Mouse (Mus musculus): Measurements from ENCODE around the gene Fam189a1. TPM values are rescaled to one million over a fixed set of nuclear protein-coding genes. Genes with fewer than 3 reads are reported as not detected.

Fam189a1 gene
- total and polyA plus RNA-seq, 3 experiments: 0.10 TPM; not detected in 2

DNA sequence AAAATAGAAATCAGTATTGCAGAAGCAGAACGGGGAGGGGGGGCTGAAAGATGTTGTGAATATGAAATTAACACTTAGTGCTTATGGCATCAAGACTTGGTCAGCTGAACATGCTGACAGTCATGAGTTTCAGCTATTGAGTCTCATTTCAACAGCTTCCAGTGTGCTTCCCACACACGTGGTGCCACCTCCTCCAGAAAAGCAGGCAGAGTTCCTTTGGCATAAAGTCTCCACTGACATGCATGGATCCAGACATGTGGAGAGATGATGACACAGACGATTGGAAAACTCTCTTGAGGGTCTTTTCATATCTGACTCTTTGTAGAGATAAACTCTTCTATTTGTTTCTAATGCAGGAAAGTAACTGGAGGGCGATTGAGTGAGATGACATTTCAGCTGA, 14.4 kb upstream of the Fam189a1 start:
- Histone ChIP-seq H3K9ac (ENCODE audit: insufficient read depth, low read depth) (no peak overlapping the region), H3K9me3 (replicated peaks; ENCODE audit: low read length) (peaks cover 8% of the 10 kb centered on the region), H3K36me3 (replicated peaks in 1 of 2; ENCODE audit: control insufficient read depth in 1 of 2, insufficient read depth in 1 of 2, low read length in 1 of 2) (no peaks in the 10 kb centered on the region), H3K4me3 (replicated peaks in 1 of 3; ENCODE audit: low read depth in 2 of 3, low read length in 2 of 3, poor library complexity in 1 of 3) (no peak overlapping the region), H3K27ac (ENCODE audit: insufficient read depth, low read depth) (no peak overlapping the region), H3K79me2 (replicated peaks; ENCODE audit: control insufficient read depth, extremely low read depth, insufficient read depth, poor library complexity, severe bottlenecking) (no peaks in the 10 kb centered on the region), H3K4me1 (ENCODE audit: control insufficient read depth in 1 of 2, insufficient read depth in 2 of 2) (no peaks in the 10 kb centered on the region), H3K4me2 (ENCODE audit: insufficient read depth, low read depth, poor library complexity, severe bottlenecking) (no peak overlapping the region), H3K27me3 (replicated peaks) (no peaks in the 10 kb centered on the region)
- dilution Hi-C loops (cut with MboI; ENCODE audit: extremely low pct_ligation_motif_present, extremely low pct_unique_long_range_greater_than_20kb, low sequenced_read_pairs) (no loop called here), in situ Hi-C loops (cut with MboI; ENCODE audit: low pct_ligation_motif_present, low pct_unique_long_range_greater_than_20kb, low sequenced_read_pairs) (no loop called here)
- no peak for DNase-seq (ENCODE audit: extremely low read depth)
- no peak for TF ChIP-seq CHD1 (IDR thresholded peaks at IDR 0.05; ENCODE audit: low read depth, low read length)

DNA sequence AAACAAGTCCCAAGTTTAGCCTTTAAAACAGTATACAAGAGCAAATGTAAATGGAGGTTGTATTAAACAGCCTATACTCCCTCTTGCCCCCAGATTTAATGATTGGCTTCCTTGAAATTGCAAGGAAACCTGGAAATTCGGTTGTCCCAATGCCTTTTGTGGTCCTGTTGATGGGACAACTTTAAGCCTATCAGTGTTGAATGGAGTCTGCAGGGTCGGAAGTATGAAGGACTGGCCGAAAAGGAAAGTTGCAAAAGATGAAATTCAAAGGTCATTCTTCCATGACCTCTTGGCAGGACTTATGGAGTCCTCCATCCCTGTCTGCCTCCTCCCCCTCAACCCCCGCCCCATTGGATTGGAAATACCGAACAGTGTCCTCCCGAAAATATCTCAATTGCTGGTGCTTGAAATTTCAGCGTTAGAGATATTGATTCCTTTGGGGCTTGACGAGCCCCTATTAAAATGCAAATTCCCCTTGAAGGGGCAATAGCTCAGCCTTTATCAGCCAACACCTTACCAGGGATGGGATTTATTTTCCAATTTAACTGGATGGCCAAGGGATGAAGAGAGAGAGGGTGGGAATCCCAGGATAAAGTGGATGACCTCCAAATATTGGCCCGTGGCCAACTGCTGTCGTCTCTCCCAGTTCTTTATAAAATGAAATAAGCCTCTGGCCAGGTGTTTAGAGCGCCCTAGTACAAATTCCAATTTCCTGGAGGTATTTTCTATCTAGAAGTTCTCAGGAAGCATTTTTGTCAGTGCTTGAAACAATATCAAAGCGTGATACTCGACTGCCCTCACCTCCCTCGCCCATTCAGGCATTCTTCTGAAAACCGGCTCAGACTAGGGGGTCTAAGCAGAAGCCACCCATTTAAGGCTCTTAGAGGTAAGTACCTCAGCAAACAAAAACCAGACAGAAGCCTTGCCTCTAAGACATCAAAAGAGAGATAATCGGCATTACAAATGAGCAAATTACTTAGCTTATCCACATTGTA, 958 bp upstream of the Fam189a1 start:
- in situ Hi-C loops (cut with MboI; ENCODE audit: low pct_ligation_motif_present, low pct_unique_long_range_greater_than_20kb, low sequenced_read_pairs): no loop called here
- H3K79me2 ChIP-seq (replicated peaks; ENCODE audit: control insufficient read depth, extremely low read depth, insufficient read depth, poor library complexity, severe bottlenecking): no peaks in the 10 kb centered on the region
- no peak overlapping the region for H3K9ac ChIP-seq (ENCODE audit: insufficient read depth, low read depth)
- H3K4me3 ChIP-seq (replicated peaks in 1 of 3; ENCODE audit: low read depth in 2 of 3, low read length in 2 of 3, poor library complexity in 1 of 3): no peak overlapping the region
- dilution Hi-C loops (cut with MboI; ENCODE audit: extremely low pct_ligation_motif_present, extremely low pct_unique_long_range_greater_than_20kb, low sequenced_read_pairs): no loop called here
- no peak for DNase-seq (ENCODE audit: extremely low read depth)
- no peaks in the 10 kb centered on the region for H3K4me1 ChIP-seq (ENCODE audit: control insufficient read depth in 1 of 2, insufficient read depth in 2 of 2)
- no peak overlapping the region for H3K27ac ChIP-seq (ENCODE audit: insufficient read depth, low read depth)
- H3K27me3 ChIP-seq (replicated peaks): no peaks in the 10 kb centered on the region
- H3K9me3 ChIP-seq (replicated peaks; ENCODE audit: low read length): peaks cover 32% of the 10 kb centered on the region
- no peak overlapping the region for H3K4me2 ChIP-seq (ENCODE audit: insufficient read depth, low read depth, poor library complexity, severe bottlenecking)
- no peaks in the 10 kb centered on the region for H3K36me3 ChIP-seq (replicated peaks in 1 of 2; ENCODE audit: control insufficient read depth in 1 of 2, insufficient read depth in 1 of 2, low read length in 1 of 2)
- no peak for TF ChIP-seq MAX (IDR thresholded peaks at IDR 0.05; ENCODE audit: low read length)
- no peak for TF ChIP-seq MAFK (IDR thresholded peaks at IDR 0.05; ENCODE audit: insufficient replicate concordance, low read length)
- no peak for TF ChIP-seq CTCF (conservative IDR thresholded peaks at IDR 0.05 in 1 of 2, IDR thresholded peaks at IDR 0.05 in 1 of 2; ENCODE audit: low read depth in 2 of 2, low read length in 2 of 2)
- no peak for TF ChIP-seq SIN3A (IDR thresholded peaks at IDR 0.05; ENCODE audit: low read length)
- TF ChIP-seq MYC (IDR thresholded peaks at IDR 0.05; ENCODE audit: low read depth, low read length): no peak
- TF ChIP-seq UBTF (IDR thresholded peaks at IDR 0.05; ENCODE audit: low read depth, low read length): no peak
- TF ChIP-seq RAD21 (IDR thresholded peaks at IDR 0.05; ENCODE audit: low read depth, low read length): no peak
- TF ChIP-seq ZC3H11A (IDR thresholded peaks at IDR 0.05; ENCODE audit: low read depth, low read length): no peak
- no peak for TF ChIP-seq ZNF384 (IDR thresholded peaks at IDR 0.05; ENCODE audit: low read depth, low read length)
- no peak for TF ChIP-seq PAX5 (IDR thresholded peaks at IDR 0.05; ENCODE audit: low read length)
- TF ChIP-seq CHD2 (IDR thresholded peaks at IDR 0.05; ENCODE audit: low read length): no peak
